Mouse (Mus musculus): ENCODE data around the gene Pvalb. TPM values are rescaled to one million over a fixed set of nuclear protein-coding genes. Genes with fewer than 3 reads are reported as not detected.

The Pvalb gene
- polyA plus RNA-seq, 1 experiment from 2014 or later, result not detected

- no peak overlapping the region for H3K27ac ChIP-seq (ENCODE audit: low read depth, low read length)
- no peak for ATAC-seq
Measured at GRCm38 (mm10) chr15:78243774-78244173, 37.6 kb upstream of the Pvalb start.

DNA sequence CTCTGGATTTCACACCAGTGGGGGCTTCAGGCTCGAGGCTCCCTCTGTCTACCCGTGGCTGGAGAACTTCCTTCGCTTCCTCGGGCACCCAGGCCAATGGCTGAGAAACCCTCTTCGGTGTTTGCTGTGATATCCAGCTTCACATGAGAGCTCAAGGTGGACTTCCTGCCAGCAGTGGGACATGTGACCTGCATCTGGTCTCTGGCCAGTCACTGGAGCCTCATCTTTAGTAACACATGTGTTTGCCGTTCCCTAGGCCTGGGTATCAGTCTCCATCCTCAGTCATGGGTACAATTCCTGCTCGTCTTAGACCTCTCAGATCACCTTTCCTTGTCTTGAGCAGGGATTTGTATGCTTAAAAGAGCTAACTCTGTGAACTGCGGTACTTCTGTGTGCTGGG lies 36.9 kb upstream of the Pvalb start:
- ATAC-seq, result no peak
- no peak for TF ChIP-seq CTCF (IDR thresholded peaks at IDR 0.05; ENCODE audit: low read depth)
- Histone ChIP-seq H3K9me3 (ENCODE audit: control insufficient read depth) (no peaks in the 10 kb centered on the region), H3K4me3 (ENCODE audit: low read depth, low read length) (no peak overlapping the region), H3K9ac (ENCODE audit: low read depth, low read length) (no peak overlapping the region; the same call in 1 of the 2 replicates), H3K4me2 (replicated peaks; ENCODE audit: low read depth) (no peak overlapping the region), H3K36me3 (ENCODE audit: control insufficient read depth, insufficient read depth) (no peaks in the 10 kb centered on the region), H3K4me1 (replicated peaks; ENCODE audit: control insufficient read depth, insufficient read depth, low read length) (no peaks in the 10 kb centered on the region), H3K27ac (ENCODE audit: low read depth, low read length) (no peak overlapping the region), H3K27me3 (replicated peaks; ENCODE audit: control insufficient read depth, insufficient read depth, low read length) (peaks cover 8% of the 10 kb centered on the region; the same call in 1 of the 2 replicates)
- WGBS, result 73% methylated on average over 8 of the region's 8 CpGs

More at GRCm38 (mm10) chr15:78243774-78244173, 37.6 kb upstream of the Pvalb start:
- no peak for TF ChIP-seq CTCF (IDR thresholded peaks at IDR 0.05; ENCODE audit: low read depth)
- Histone ChIP-seq H3K4me2 (replicated peaks; ENCODE audit: low read depth) (no peak overlapping the region), H3K4me1 (replicated peaks; ENCODE audit: control insufficient read depth, insufficient read depth, low read length) (no peaks in the 10 kb centered on the region), H3K9me3 (ENCODE audit: control insufficient read depth) (no peaks in the 10 kb centered on the region), H3K27me3 (replicated peaks; ENCODE audit: control insufficient read depth, insufficient read depth, low read length) (peaks cover 4% of the 10 kb centered on the region; the same call in 1 of the 2 replicates), H3K4me3 (ENCODE audit: low read depth, low read length) (no peak overlapping the region), H3K36me3 (ENCODE audit: control insufficient read depth, insufficient read depth) (no peaks in the 10 kb centered on the region), H3K9ac (ENCODE audit: low read depth, low read length) (no peak overlapping the region)
- WGBS, result 49% methylated on average over 6 of the region's 6 CpGs

DNA sequence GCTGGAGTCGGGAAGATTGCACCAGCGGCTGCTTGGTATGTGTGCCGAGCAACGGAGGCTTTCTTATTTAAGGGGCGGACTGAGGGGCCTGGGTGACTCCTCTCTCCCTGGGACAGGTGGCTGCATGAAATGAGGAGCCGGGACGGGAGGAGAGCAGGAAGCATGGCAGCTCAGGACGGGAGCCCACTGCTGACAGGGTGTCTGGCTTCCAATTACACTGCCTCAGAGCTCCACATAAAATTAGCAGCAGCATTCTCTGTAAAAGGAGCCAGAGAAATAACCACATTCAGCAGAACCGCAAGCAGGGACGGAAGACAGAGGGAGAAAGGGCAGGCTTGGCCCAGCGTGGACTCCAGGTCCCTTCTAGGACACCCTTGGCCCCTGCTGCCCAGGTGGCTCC lies 35.1 kb upstream of the Pvalb start:
- no peak overlapping the region for H3K9ac ChIP-seq (ENCODE audit: low read depth, low read length)
- WGBS, result 50% methylated on average over 11 of the region's 11 CpGs
- no peak for ATAC-seq
- no peak for TF ChIP-seq CTCF (IDR thresholded peaks at IDR 0.05; ENCODE audit: low read depth)
- H3K4me3 ChIP-seq (ENCODE audit: low read depth, low read length), result no peak overlapping the region
- no peaks in the 10 kb centered on the region for H3K36me3 ChIP-seq (ENCODE audit: control insufficient read depth, insufficient read depth)
- H3K4me2 ChIP-seq (replicated peaks; ENCODE audit: low read depth), result no peak overlapping the region
- H3K27me3 ChIP-seq (replicated peaks; ENCODE audit: control insufficient read depth, insufficient read depth, low read length), result peaks cover 8% of the 10 kb centered on the region; the same call in 1 of the 2 replicates
- no peaks in the 10 kb centered on the region for H3K9me3 ChIP-seq (ENCODE audit: control insufficient read depth)
- H3K4me1 ChIP-seq (replicated peaks; ENCODE audit: control insufficient read depth, insufficient read depth, low read length), result no peaks in the 10 kb centered on the region
- H3K27ac ChIP-seq (ENCODE audit: low read depth, low read length), result no peak overlapping the region

DNA sequence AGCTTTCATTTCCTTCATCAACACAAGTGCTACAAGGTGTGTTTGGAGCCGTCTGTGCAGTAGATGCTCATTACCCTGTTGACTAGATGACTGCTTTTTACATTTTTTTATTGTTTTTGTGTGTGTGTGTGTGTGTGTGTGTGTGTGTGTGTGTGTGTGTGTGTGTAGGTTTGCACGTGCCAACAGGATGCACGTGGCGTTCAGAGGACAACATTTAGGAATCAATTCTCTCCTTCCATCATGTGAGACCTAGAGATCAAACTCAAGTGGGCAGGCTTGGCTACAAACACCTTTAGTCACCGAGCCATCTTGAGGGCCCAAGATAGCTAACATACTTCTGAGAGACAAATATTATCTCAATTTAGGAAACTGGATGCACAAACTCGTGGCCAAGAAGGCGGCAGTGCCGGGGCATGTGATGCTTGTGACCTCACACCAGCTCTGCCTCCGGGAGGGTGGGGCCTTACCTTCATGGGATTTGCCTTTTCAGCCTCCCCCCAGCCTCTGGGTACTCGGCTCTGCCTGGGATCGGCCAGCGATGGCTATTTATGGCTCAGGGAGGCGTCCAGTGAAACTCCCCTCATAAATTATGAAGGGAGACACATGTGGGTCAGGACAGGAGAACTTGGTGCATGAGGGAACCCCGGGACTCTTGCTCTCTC lies 33.9 kb upstream of the Pvalb start:
- H3K27me3 ChIP-seq (replicated peaks; ENCODE audit: control insufficient read depth, insufficient read depth, low read length), result peaks cover 8% of the 10 kb centered on the region; the same call in 1 of the 2 replicates
- no peaks in the 10 kb centered on the region for H3K36me3 ChIP-seq (ENCODE audit: control insufficient read depth, insufficient read depth)
- H3K9me3 ChIP-seq (ENCODE audit: control insufficient read depth), result no peaks in the 10 kb centered on the region
- WGBS, result 60% methylated on average over 14 of the region's 14 CpGs
- no peak overlapping the region for H3K4me3 ChIP-seq (ENCODE audit: low read depth, low read length)
- H3K4me1 ChIP-seq (replicated peaks; ENCODE audit: control insufficient read depth, insufficient read depth, low read length), result no peaks in the 10 kb centered on the region
- no peak overlapping the region for H3K9ac ChIP-seq (ENCODE audit: low read depth, low read length)
- H3K4me2 ChIP-seq (replicated peaks; ENCODE audit: low read depth), result no peak overlapping the region
- no peak overlapping the region for H3K27ac ChIP-seq (ENCODE audit: low read depth, low read length)
- no peak for TF ChIP-seq CTCF (IDR thresholded peaks at IDR 0.05; ENCODE audit: low read depth)
- no peak for ATAC-seq

GRCm38 (mm10) chr15:78239453-78239852 lies 33.3 kb upstream of the Pvalb start:
- Histone ChIP-seq H3K4me2 (replicated peaks; ENCODE audit: low read depth) (no peak overlapping the region), H3K9ac (ENCODE audit: low read depth, low read length) (no peak overlapping the region), H3K9me3 (ENCODE audit: control insufficient read depth) (no peaks in the 10 kb centered on the region), H3K4me1 (replicated peaks; ENCODE audit: control insufficient read depth, insufficient read depth, low read length) (no peaks in the 10 kb centered on the region), H3K36me3 (ENCODE audit: control insufficient read depth, insufficient read depth) (no peaks in the 10 kb centered on the region), H3K27me3 (replicated peaks; ENCODE audit: control insufficient read depth, insufficient read depth, low read length) (peaks cover 8% of the 10 kb centered on the region; the same call in 1 of the 2 replicates), H3K4me3 (ENCODE audit: low read depth, low read length) (no peak overlapping the region), H3K27ac (ENCODE audit: low read depth, low read length) (no peak overlapping the region)
- TF ChIP-seq CTCF (IDR thresholded peaks at IDR 0.05; ENCODE audit: low read depth), result peak; percentile 98
- ATAC-seq, result no peak
- WGBS, result 23% methylated on average over 10 of the region's 10 CpGs

- Histone ChIP-seq H3K9me3 (ENCODE audit: control insufficient read depth) (no peaks in the 10 kb centered on the region), H3K9ac (ENCODE audit: low read depth, low read length) (no peak overlapping the region), H3K27ac (ENCODE audit: low read depth, low read length) (no peak overlapping the region), H3K4me1 (replicated peaks; ENCODE audit: control insufficient read depth, insufficient read depth, low read length) (no peaks in the 10 kb centered on the region), H3K36me3 (ENCODE audit: control insufficient read depth, insufficient read depth) (no peaks in the 10 kb centered on the region), H3K4me2 (replicated peaks; ENCODE audit: low read depth) (no peak overlapping the region), H3K4me3 (ENCODE audit: low read depth, low read length) (no peak overlapping the region), H3K27me3 (replicated peaks; ENCODE audit: control insufficient read depth, insufficient read depth, low read length) (peaks cover 8% of the 10 kb centered on the region; the same call in 1 of the 2 replicates)
- peak; percentile 66 for ATAC-seq
- 48% methylated on average over 5 of the region's 5 CpGs for WGBS
- TF ChIP-seq CTCF (IDR thresholded peaks at IDR 0.05; ENCODE audit: low read depth), result peak; percentile 28; the same call in 1 of the 2 replicates
Measured at GRCm38 (mm10) chr15:78234823-78235509, 28.8 kb upstream of the Pvalb start.
